Mouse (Mus musculus): ENCODE data around the gene Stip1.
A peak's percentile ranks its signal among the peaks of the same experiment; 100 is the strongest.
"Not testable (repeated sequence)": the region's sequence is repeated elsewhere in the genome, so short reads cannot be mapped to it uniquely, and the experiment has no call there.

Stip1 gene

DNA sequence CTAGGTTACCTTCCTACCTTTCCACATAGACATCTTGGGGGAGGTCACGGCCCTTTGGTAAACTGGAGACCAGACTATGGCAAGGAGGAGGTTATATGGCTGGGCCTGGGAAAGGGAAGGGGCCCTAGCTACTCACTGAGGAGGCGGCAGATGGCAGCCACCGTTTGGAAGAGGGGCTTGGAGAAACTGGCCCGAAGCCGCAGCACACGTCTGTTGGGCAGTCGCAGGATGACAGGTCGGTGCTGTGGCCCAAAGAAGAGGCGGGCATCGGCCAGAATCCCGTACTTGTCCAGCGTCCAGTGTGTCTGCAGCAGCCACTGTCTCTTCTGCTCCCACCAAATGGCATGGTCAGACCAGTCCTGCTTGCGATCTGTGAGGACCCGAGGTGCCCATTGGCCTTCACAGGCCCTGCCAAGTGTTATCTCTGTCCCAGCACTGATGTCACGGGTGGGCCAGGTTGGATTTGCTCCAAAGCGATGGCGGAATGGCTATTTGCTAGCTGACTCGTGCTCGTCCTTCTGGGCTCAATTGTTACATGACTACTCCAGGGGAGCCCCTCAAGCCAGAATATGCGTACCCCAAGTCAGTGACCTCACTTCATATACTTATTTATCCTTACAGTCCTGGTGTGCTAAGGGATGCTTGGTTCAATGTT is 25.2 kb downstream of the Stip1 start:
- no peak for DNase-seq (ENCODE audit: low read depth)

- no peak for DNase-seq (ENCODE audit: low read depth)
Measured at GRCm38 (mm10) chr19:7013984-7014383, 25.8 kb downstream of the Stip1 start.

DNA sequence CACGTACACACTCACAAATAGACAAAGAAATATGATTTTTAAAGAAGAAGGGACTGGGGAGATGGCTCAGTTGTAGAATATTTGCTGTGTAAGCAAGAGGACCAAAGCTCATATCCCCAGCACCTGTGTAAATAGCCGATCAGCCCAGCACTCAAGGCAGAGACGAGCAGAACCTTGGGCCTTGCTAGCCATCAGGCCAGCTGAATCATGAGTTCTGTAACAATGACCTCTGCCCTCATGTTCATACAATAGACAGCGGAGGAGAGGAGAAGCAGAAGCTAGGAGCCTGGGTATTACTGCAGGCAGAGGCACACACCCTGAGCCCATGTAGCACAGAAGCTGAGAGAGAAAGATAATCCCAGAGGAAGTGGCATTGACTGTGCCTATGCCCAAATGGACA is 27.3 kb downstream of the Stip1 start:
- DNase-seq (ENCODE audit: low read depth) = no peak

DNA sequence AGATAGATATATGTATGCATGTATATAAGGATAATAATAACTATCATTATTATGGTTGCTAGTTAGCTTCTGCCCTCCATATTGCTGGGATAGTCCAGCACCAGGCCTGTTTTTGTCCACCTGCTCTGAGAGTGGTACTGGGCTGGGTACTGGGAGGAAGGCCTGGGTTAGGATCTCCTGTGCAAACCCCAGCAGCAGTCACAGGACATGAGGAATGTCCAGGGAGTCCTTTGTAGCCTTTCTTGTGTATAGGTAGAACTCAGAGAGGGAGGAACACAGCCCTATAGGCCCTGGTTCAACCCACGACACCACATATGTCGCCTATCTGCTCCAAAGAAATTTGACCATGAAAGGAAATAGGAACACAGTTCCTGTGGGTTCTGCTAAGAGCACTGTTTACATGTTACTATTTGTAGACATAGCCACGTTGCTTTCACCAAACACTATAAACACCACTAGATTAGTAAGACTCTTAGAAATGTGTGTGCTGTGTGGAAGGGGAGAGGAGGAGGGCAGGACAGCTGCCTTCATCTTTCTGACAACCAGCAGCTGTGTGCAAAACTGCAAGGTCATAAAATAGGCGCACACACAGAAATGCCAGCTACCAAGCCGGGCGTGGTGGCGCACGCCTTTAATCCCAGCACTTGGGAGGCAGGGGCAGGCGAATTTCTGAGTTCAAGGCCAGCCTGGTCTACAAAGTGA is 32.7 kb downstream of the Stip1 start:
- no peak for DNase-seq (ENCODE audit: low read depth)

DNA sequence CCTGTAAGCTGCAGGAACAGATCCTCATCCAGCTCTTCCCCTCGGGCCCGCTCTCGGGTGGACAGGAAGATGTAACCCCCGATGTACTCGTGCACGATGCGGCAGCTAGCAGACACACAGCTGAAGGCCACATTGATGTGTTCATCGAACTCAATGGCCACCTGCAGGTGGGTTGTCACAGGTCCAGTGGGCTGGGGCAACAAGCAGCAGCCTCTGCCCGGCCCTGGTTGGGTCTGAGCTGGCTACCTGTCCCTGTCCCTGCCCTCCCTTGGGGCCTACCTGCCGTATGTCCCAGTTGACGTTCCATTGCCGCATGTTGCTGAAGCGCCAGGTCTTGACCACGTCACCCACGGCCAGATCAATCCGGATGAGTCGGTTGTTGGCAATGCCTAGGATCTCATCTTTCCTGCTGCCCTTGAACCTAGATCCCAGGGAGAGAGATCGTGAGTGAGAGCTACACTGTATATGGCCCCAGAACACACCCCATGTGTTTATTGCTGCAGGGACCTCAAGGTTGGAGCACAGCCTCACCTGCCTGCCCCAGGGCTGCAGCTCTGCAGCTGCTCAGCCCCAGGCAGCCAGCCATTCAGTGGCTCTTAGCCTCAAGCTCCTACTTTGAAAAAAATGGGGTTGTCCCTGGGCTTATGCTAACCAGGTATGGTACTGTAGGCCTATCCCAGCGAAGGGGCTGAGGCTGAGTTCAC is 40.3 kb downstream of the Stip1 start:
- no peak for DNase-seq (ENCODE audit: low read depth)

DNA sequence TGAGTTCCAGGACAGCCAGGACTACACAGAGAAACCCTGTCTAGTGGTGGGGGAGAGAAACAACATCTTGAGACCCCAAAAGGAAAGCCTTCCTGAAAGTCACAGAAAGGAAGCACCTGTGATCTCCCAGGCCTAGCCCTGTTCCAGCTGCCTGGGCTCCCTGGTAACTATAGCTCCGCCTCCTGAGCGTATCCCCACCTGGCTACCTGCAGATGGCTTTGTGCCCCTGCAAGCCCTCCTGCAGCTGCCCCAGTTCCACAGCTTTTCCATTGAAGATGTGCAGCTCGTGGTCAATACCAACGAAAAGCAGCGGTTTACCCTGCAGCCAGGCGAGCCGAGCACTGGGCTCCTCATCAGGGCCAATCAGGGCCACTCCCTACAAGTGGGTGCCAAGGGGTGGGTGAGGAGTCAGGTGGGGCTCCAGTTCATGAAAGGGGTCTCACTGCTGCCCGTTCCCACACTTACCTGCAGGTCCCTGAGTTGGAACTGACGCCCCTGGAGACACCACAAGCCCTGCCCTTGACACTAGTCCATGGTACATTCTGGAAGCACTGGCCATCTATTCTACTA is 42.0 kb downstream of the Stip1 start:
- no peak for DNase-seq (ENCODE audit: low read depth)

GRCm38 (mm10) chr19:6996006-6996405 is 43.8 kb downstream of the Stip1 start, which contains the start of the genes Nudt22 and Trpt1:
Gene Nudt22, minus strand, starts transcription at chr19:6996117.
Gene Trpt1, plus strand, starts transcription at chr19:6996131.
- DNase-seq (ENCODE audit: low read depth) = peak; percentile 73

GRCm38 (mm10) chr19:6995255-6995991 is 44.3 kb downstream of the Stip1 start:
- no peak for DNase-seq (ENCODE audit: low read depth)

GRCm38 (mm10) chr19:6994489-6994888 is 45.3 kb downstream of the Stip1 start:
- no peak for DNase-seq (ENCODE audit: low read depth)

GRCm38 (mm10) chr19:6994002-6994401 is 45.8 kb downstream of the Stip1 start:
- DNase-seq (ENCODE audit: low read depth) = no peak

DNA sequence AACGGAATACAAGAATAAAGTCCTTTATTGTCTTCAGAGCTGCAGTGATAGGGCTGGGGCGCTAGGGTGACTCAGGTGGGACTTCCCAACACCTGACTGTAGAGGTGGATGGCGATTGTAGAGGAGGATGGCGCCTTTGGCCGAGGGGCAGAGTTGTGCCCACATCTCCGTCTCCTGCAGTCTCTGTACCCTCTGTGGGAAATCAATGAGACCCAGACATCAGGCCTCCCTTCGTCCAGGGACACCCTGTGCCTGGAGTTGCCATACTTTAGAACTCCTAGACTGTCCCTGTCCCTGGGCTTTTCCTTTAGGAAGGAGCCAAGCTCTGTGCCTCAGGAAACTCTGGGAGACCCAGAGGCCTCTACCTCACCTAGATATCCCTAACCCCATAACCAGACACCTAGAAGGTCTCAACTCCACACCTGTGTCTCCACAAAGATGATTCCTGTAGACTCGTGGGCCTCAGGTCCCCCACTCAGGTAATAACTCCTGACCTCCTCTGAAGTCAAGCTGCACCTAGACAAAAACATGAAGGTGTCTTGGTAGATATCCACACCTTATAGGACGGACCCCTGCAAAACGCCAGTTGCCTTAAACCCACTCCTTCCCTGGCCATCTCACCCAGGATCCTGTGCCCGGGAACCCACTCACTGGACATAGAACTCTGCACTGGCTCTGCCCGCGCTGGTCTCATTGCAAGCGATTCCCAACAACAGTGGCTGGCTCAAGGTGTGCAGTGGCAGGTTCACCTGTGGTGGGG is 46.6 kb downstream of the Stip1 start:
- peak; percentile 28 for DNase-seq (ENCODE audit: low read depth)

- peak; percentile 96 for DNase-seq (ENCODE audit: low read depth)
Measured at GRCm38 (mm10) chr19:6992011-6992858, 47.5 kb downstream of the Stip1 start, which contains the start of gene Dnajc4. Gene Dnajc4, minus strand, starts transcription at chr19:6992572.

- DNase-seq (ENCODE audit: low read depth) = not testable (repeated sequence)
Measured at GRCm38 (mm10) chr19:6991166-6991565, 48.6 kb downstream of the Stip1 start.

DNA sequence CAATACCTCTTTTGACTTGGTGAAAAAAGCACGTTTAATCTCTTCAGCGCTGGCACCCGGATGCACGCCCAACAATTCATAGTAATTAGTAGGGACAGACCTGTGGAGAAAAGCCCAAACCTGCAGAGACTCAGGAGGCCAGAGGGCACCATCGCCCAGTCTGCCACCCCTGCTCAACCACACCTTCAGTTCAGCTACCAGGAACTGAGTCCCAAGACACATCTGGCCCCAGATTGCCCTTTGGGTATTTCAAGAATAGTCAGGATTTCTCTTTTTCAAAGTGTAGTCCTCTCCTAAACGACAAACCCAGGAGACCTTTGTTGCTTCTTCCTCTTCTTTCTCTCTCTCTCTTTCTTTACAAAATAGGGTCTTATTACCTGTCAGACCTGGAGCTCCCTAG is 49.1 kb downstream of the Stip1 start:
- DNase-seq (ENCODE audit: low read depth) = no peak

DNA sequence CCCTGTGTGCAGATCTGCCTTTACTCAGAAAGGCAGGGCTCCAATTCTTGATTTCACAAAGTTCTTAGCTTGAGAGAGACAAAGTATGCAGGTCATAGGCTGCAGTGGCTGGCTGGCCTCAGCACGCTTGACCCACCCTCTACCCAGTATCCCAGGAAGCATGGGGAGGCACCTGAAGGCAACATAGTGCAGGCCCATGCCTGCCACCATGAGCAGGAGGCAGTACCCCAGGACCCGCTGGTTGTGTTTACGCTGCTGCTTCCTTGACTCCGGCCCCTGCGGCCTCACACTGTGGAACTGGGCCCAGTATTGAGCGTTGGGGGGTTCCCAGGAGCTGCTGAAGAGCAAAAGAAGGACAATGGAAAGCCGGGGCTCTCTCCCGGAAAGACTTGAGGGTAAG is 50.5 kb downstream of the Stip1 start:
- no peak for DNase-seq (ENCODE audit: low read depth)

- DNase-seq (ENCODE audit: low read depth) = no peak
Measured at GRCm38 (mm10) chr19:6987904-6988285, 51.9 kb downstream of the Stip1 start.

DNA sequence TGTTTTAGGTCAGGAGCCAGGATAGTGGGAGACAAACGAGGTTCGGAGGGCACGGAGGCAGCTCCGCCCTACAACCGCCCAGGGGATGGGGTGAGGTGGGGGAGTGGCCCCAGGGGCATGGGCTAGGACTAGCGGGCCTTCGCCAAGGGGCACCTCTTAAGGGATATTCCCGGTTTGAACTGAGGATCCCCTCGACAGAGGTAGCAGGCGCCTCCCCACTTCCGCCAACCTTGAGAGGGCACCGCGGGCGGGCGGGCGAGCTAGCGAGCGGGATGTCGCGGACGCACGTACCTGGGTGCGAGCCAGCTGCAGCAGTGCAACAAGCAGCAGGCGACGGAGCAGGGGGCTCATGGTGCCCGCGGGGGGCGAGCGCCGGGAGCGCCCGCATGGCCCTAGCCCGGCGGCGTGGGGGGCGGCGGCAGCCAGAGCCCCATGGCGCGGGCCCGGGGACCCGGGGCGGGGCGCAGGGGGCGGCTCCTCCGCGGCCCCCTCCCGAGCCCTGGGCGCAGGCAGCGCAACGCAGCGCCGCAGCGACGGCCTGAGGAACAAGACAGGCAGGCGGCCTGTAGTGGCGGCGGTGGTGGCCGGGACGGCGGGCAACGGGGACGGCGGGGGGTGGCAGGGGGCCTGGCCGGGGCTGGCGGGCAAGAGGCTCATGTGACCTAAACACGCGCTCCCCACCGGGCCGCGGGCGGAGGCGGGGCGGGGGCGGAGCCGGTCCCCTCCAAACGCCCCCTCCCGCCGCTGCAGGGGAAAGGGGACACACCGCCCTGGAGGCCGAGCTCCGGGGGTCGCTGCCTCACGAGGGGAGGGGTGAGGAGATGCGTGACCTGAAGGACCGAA is 52.5 kb downstream of the Stip1 start, which contains the start of gene Vegfb:
Gene Vegfb (minus strand): TSS at position 591 of the 843 bp plus-strand sequence.
- DNase-seq (ENCODE audit: low read depth) = peak; percentile 64

DNA sequence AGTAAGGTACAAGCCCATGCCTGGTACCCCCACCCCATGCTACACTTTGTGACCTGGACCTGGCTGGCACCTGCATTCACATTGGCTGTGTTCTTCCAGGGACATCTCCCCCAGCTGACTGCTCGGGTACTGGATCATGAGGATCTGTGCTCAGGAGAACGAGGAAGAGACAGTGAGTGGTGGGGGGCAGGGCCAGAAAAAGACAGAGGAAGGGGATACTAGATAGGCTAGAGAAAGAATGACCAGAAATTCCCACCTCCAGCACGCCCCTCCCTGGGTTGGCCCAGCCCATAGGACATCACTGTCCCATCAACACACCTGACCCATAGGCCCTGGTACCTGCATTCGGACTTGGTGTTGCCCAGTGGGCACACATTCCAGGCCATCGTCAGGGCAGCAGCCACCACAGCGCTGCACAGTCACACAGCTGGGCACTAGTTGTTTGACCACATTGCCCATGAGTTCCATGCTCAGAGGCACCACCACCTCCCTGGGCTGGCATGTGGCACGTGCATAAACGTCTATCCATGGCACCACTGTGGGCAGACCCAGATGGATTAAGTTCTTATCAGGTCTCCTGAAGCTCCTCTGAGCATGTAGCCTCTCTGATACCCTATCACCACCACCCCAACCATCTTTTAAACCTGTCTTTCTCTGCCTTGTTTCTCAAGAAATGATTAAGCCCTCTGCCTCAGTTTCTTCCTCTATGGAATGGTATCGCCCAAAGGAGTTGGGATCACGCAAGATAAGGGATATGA is 53.6 kb downstream of the Stip1 start:
- DNase-seq (ENCODE audit: low read depth) = no peak
